Comparison of ENCODE assay signal across 8 mouse cellular contexts in genomic region chr7:67630817-67631216, GRCm38 (mm10). TPM values are rescaled to one million over a fixed set of nuclear protein-coding genes. Genes with fewer than 3 reads are reported as not detected.
DNase-seq lines count a peak whose midpoint lies in the region; ATAC-seq and TF ChIP-seq lines count a peak whose summit lies in the region.

No protein-coding gene starts in this region.

- peaks cover 2% of the 10 kb centered on the region; the same call in 1 of the 2 replicates for H3K36me3 ChIP-seq in liver, embryonic 12.5 days
- peaks cover 24% of the 10 kb centered on the region for H3K36me3 ChIP-seq in hindbrain, embryonic 14.5 days (replicated peaks; ENCODE audit: control insufficient read depth, insufficient read depth)
- H3K36me3 ChIP-seq in midbrain, embryonic 14.5 days (ENCODE audit: control insufficient read depth, insufficient read depth, low read length): peaks cover 16% of the 10 kb centered on the region; the same call in 1 of the 2 replicates
- no peaks in the 10 kb centered on the region; the same call in 1 of the 2 replicates for H3K36me3 ChIP-seq in spleen, adult 2 months (ENCODE audit: control insufficient read depth, insufficient read depth, low read length)

- DNase-seq in liver: peak; percentile 63
- DNase-seq in cerebellum, postnatal 10 days: peak; percentile 88 to 94
- peak; percentile 35 to 68 for DNase-seq in frontal cortex, postnatal 10 days (ENCODE audit: low spot score in 2 of 2)
- DNase-seq in hindbrain, embryonic 14.5 days (ENCODE audit: low spot score): peak; percentile 91
- DNase-seq in left cerebral cortex, adult 2 months (ENCODE audit: extremely low spot score in 1 of 2, low spot score in 2 of 2): peak; percentile 72 to 77
- DNase-seq in midbrain, embryonic 14.5 days: peak; percentile 93
- DNase-seq in spleen, adult 2 months (ENCODE audit: low read depth in 1 of 2, low spot score in 2 of 2): peak; percentile 47 to 51

- no peak overlapping the region for H3K9ac ChIP-seq in liver, embryonic 12.5 days
- H3K9ac ChIP-seq in hindbrain, embryonic 14.5 days: 0 out of 2 replicates have a peak overlapping the region, but pooled peaks have one; percentile 16
- H3K9ac ChIP-seq in midbrain, embryonic 14.5 days (replicated peaks; ENCODE audit: low read length): no peak overlapping the region

- no peak overlapping the region for H3K27ac ChIP-seq in liver, embryonic 12.5 days
- no peak overlapping the region for H3K27ac ChIP-seq in hindbrain, embryonic 14.5 days
- H3K27ac ChIP-seq in left cerebral cortex, adult 2 months: no peak overlapping the region
- H3K27ac ChIP-seq in midbrain, embryonic 14.5 days (replicated peaks; ENCODE audit: low read depth, low read length): no peak overlapping the region
- no peak overlapping the region for H3K27ac ChIP-seq in spleen, adult 2 months (ENCODE audit: insufficient read depth, low read length)

- TF ChIP-seq POLR2A in spleen, adult 2 months (IDR thresholded peaks at IDR 0.05; ENCODE audit: low read depth, low read length): no peak

- 25% methylated on average over 2 of the region's 2 CpGs for WGBS in liver, embryonic 12.5 days (ENCODE audit: insufficient replicate concordance)
- 15% methylated on average over 2 of the region's 2 CpGs for WGBS in hindbrain, embryonic 14.5 days
- WGBS in midbrain, embryonic 14.5 days: 25% methylated on average over 2 of the region's 2 CpGs
- WGBS in spleen, adult 2 months: 9% methylated on average over 2 of the region's 2 CpGs

- H3K4me1 ChIP-seq in liver, embryonic 12.5 days: 0 out of 2 replicates have a peak, but pooled peaks cover 3% of the 10 kb centered on the region
- no peaks in the 10 kb centered on the region for H3K4me1 ChIP-seq in hindbrain, embryonic 14.5 days (replicated peaks; ENCODE audit: control insufficient read depth, insufficient read depth, low read length)
- no peaks in the 10 kb centered on the region for H3K4me1 ChIP-seq in midbrain, embryonic 14.5 days (ENCODE audit: control insufficient read depth, insufficient read depth, low read length)
- no peaks in the 10 kb centered on the region for H3K4me1 ChIP-seq in spleen, adult 2 months (ENCODE audit: control insufficient read depth, insufficient read depth, insufficient read length)

- H3K9me3 ChIP-seq in liver, embryonic 12.5 days (replicated peaks): no peaks in the 10 kb centered on the region
- H3K9me3 ChIP-seq in hindbrain, embryonic 14.5 days (ENCODE audit: control insufficient read depth, low read length): no peaks in the 10 kb centered on the region
- no peaks in the 10 kb centered on the region for H3K9me3 ChIP-seq in midbrain, embryonic 14.5 days (ENCODE audit: control insufficient read depth, low read length)

- intact Hi-C loops in left cerebral cortex, adult 2 months (cut with DNase I): loop anchor here (1.0 to 5.0 kb wide), 3 partner anchors 388 to 789 kb away; no protein-coding TSS in a partner anchor

- H3K4me2 ChIP-seq in liver, embryonic 12.5 days: no peak overlapping the region
- no peak overlapping the region for H3K4me2 ChIP-seq in hindbrain, embryonic 14.5 days (replicated peaks)
- H3K4me2 ChIP-seq in midbrain, embryonic 14.5 days (ENCODE audit: low read length): no peak overlapping the region

- no peak overlapping the region for H3K4me3 ChIP-seq in liver, embryonic 12.5 days
- no peak overlapping the region for H3K4me3 ChIP-seq in hindbrain, embryonic 14.5 days (replicated peaks; ENCODE audit: low read length)
- H3K4me3 ChIP-seq in left cerebral cortex, adult 2 months: no peak overlapping the region
- no peak overlapping the region for H3K4me3 ChIP-seq in midbrain, embryonic 14.5 days (replicated peaks; ENCODE audit: low read depth, low read length)
- no peak overlapping the region for H3K4me3 ChIP-seq in spleen, adult 2 months (ENCODE audit: extremely low read depth, insufficient read depth, insufficient read length)

- TF ChIP-seq CTCF in left cerebral cortex, adult 2 months (IDR thresholded peaks at IDR 0.05): no peak; the same call in none of the 2 replicates
- TF ChIP-seq CTCF in spleen, adult 2 months (IDR thresholded peaks at IDR 0.05; ENCODE audit: extremely low read depth, insufficient read depth, insufficient read length, insufficient replicate concordance): peak; percentile 94; the same call in 1 of the 2 replicates

- no peaks in the 10 kb centered on the region for H3K27me3 ChIP-seq in liver, embryonic 12.5 days (replicated peaks)
- H3K27me3 ChIP-seq in hindbrain, embryonic 14.5 days (ENCODE audit: control insufficient read depth, insufficient read depth, low read length): no peaks in the 10 kb centered on the region
- H3K27me3 ChIP-seq in midbrain, embryonic 14.5 days (ENCODE audit: control insufficient read depth, insufficient read depth, low read length): no peaks in the 10 kb centered on the region
- H3K27me3 ChIP-seq in spleen, adult 2 months (ENCODE audit: control insufficient read depth, insufficient read depth, low read length): no peaks in the 10 kb centered on the region

- no peak for ATAC-seq in liver, embryonic 12.5 days
- peak; percentile 72; the same call in 1 of the 2 replicates for ATAC-seq in hindbrain, embryonic 14.5 days (ENCODE audit: low FRiP score)
- ATAC-seq in midbrain, embryonic 14.5 days (ENCODE audit: low FRiP score, low TSS enrichment): peak; percentile 70; the same call in 1 of the 2 replicates

RNA-seq across cellular contexts. Expression of gene Lrrc28, which starts 14.3 kb away (rescaled TPM):
- polyA plus RNA-seq in liver, embryonic 12.5 days (2016; fragmentation: Nextera tagmentation; extraction: Ambion mirVana): 10.3 and 11.7 TPM in 2 replicates
- polyA plus RNA-seq in hindbrain, embryonic 14.5 days (2014; fragmentation: Nextera tagmentation; extraction: Ambion mirVana): 27.4 and 28.4 TPM in 2 replicates
- total RNA-seq in left cerebral cortex, adult 2 months (2021): 10 to 100 TPM; 36.9 to 38.1 TPM
- polyA plus RNA-seq in midbrain, embryonic 14.5 days (2014; fragmentation: Nextera tagmentation; extraction: Ambion mirVana): 27.7 and 39.7 TPM in 2 replicates
- 13.1 and 14.1 TPM in 2 replicates for polyA plus RNA-seq in spleen, adult 2 months (2012; rRNA removed)

RNA-seq across cellular contexts. Expression of gene Ttc23, which starts 16.4 kb away (rescaled TPM):
- polyA plus RNA-seq in liver, embryonic 12.5 days (2016; fragmentation: Nextera tagmentation; extraction: Ambion mirVana): 4.3 and 5.4 TPM in 2 replicates
- polyA plus RNA-seq in hindbrain, embryonic 14.5 days (2014; fragmentation: Nextera tagmentation; extraction: Ambion mirVana): 7.8 and 9.0 TPM in 2 replicates
- 1 to 10 TPM; 6.1 to 9.0 TPM for total RNA-seq in left cerebral cortex, adult 2 months (2021)
- polyA plus RNA-seq in midbrain, embryonic 14.5 days (2014; fragmentation: Nextera tagmentation; extraction: Ambion mirVana): 5.7 and 12.8 TPM in 2 replicates
- 0.93 and 1.2 TPM in 2 replicates for polyA plus RNA-seq in spleen, adult 2 months (2012; rRNA removed)
